Mouse (Mus musculus) heart, embryonic 14.5 days (tissue): ENCODE results near the gene Tbcb. TPM values are rescaled to one million over a fixed set of nuclear protein-coding genes. Genes with fewer than 3 reads are reported as not detected.

Experiments
- ATAC-seq: fragments of 200-750 bp; cut with Nextera tagmentation; 2 replicates; pipeline ENCODE4 v1.8.0; 2017; ENCODE audit warnings: low read depth, moderate TSS enrichment; ENCODE audit not compliant: insufficient number of reproducible peaks, insufficient read depth, low FRiP score
- H3K27ac ChIP-seq, 2 experiments: fragments of 200-500 bp in 1 of 2; fragments of 300-500 bp in 1 of 2; sonication (generic) in 1 of 2; replicated peaks in 1 of 2; 2 replicates each; pipeline ENCODE4 v1.5.1; 2012 to 2014; ENCODE audit warnings: low read depth in 2 of 2, low read length in 2 of 2, control low read depth in 1 of 2, mild to moderate bottlenecking in 1 of 2, mixed read lengths in 1 of 2; ENCODE audit not compliant: control insufficient read depth in 1 of 2, insufficient read depth in 1 of 2
- H3K27me3 ChIP-seq: fragments of 300-500 bp; sonication (generic); 2 replicates; pipeline ENCODE4 v1.6.1; 2014; ENCODE audit warnings: mild to moderate bottlenecking, low read length, control low read depth; ENCODE audit not compliant: control insufficient read depth, insufficient read depth
- H3K36me3 ChIP-seq: fragments of 300-500 bp; sonication (generic); 2 replicates; pipeline ENCODE4 v1.6.1; 2014; ENCODE audit warnings: mild to moderate bottlenecking, control low read depth, low read length, mixed read lengths; ENCODE audit not compliant: control insufficient read depth, insufficient read depth
- H3K4me1 ChIP-seq, 2 experiments: fragments of 200-500 bp in 1 of 2; fragments of 300-500 bp in 1 of 2; sonication (generic) in 1 of 2; 2 replicates each; pipeline ENCODE4 v1.6.1; 2012 to 2014; ENCODE audit warnings: low read length in 2 of 2, control low read depth in 1 of 2, mixed read lengths in 1 of 2; ENCODE audit not compliant: control insufficient read depth in 2 of 2, insufficient read depth in 2 of 2
- H3K4me2 ChIP-seq: fragments of 300-500 bp; sonication (generic); 2 replicates; pipeline ENCODE4 v1.6.1; 2014; ENCODE audit warnings: mild to moderate bottlenecking, low read length
- H3K4me3 ChIP-seq, 2 experiments: fragments of 200-500 bp in 1 of 2; fragments of 300-500 bp in 1 of 2; sonication (generic) in 1 of 2; 2 replicates each; pipeline ENCODE4 v1.5.1; 2012 to 2014; ENCODE audit warnings: low read length in 2 of 2, mild to moderate bottlenecking in 2 of 2, control low read depth in 1 of 2, low read depth in 1 of 2, moderate library complexity in 1 of 2; ENCODE audit not compliant: control insufficient read depth in 1 of 2, insufficient read depth in 1 of 2
- H3K9ac ChIP-seq: fragments of 300-500 bp; sonication (generic); 2 replicates; pipeline ENCODE4 v1.6.1; 2014; ENCODE audit warnings: mild to moderate bottlenecking, low read length
- H3K9me3 ChIP-seq: fragments of 300-500 bp; sonication (generic); 2 replicates; pipeline ENCODE4 v1.6.1; 2016; ENCODE audit warnings: low read length, control low read depth; ENCODE audit not compliant: control insufficient read depth
- WGBS: fragments of 180-500 bp; shearing (Covaris S2); extraction: QIAGEN DNeasy Blood & Tissue Kit; methylation state at CpG from one replicate; pipeline ENCODE4 v1.1.7; 2014; 5-methylcytosine and 5-hydroxymethylcytosine counted together
- polyA plus RNA-seq: library from polyadenylated mRNA; unstranded; fragments of >200 nt; fragmentation: Nextera tagmentation; extraction: Ambion mirVana; gene quantifications from 2 replicates; pipeline ENCODE4 v1.2.1, GENCODE M21; 2014

Gene Tbcb
- polyA plus RNA-seq, 1 experiment from 2014 or later, result 137 TPM

GRCm38 (mm10) chr7:30200200-30200599 lies 31.9 kb downstream of the Tbcb start:
- peaks cover 11 to 13% of the 10 kb centered on the region in 2 experiments; a peak in 3 of 4 replicates for H3K4me1 ChIP-seq
- no peak overlapping the region for H3K4me2 ChIP-seq
- no peaks in the 10 kb centered on the region for H3K9me3 ChIP-seq
- 76% methylated on average over 5 of the region's 5 CpGs for WGBS
- H3K9ac ChIP-seq, result no peak overlapping the region
- ATAC-seq, result no peak
- no peak overlapping the region for H3K4me3 ChIP-seq
- no peaks in the 10 kb centered on the region for H3K27me3 ChIP-seq
- no peaks in the 10 kb centered on the region for H3K36me3 ChIP-seq
- no peak overlapping the region for H3K27ac ChIP-seq

- Histone ChIP-seq H3K9ac (no peak overlapping the region), H3K4me2 (no peak overlapping the region), H3K27ac (no peak overlapping the region), H3K36me3 (no peaks in the 10 kb centered on the region), H3K27me3 (no peaks in the 10 kb centered on the region), H3K4me1 (peaks cover 9 to 11% of the 10 kb centered on the region in 2 experiments; a peak in 2 of 4 replicates), H3K4me3 (no peak overlapping the region), H3K9me3 (no peaks in the 10 kb centered on the region)
- ATAC-seq, result no peak
- WGBS, result 75% methylated on average over 18 of the region's 18 CpGs
Measured at GRCm38 (mm10) chr7:30199498-30200139, 32.5 kb downstream of the Tbcb start.

- WGBS, result 5% methylated on average over 8 of the region's 8 CpGs
- no peak for ATAC-seq
- H3K4me3 ChIP-seq, result no peak within 1 kb of the TSS
Measured at GRCm38 (mm10) chr7:30198481-30198971, 33.5 kb downstream of the Tbcb start, which contains the start of gene Capns1. Gene Capns1 (minus strand): TSS chr7:30198811.

DNA sequence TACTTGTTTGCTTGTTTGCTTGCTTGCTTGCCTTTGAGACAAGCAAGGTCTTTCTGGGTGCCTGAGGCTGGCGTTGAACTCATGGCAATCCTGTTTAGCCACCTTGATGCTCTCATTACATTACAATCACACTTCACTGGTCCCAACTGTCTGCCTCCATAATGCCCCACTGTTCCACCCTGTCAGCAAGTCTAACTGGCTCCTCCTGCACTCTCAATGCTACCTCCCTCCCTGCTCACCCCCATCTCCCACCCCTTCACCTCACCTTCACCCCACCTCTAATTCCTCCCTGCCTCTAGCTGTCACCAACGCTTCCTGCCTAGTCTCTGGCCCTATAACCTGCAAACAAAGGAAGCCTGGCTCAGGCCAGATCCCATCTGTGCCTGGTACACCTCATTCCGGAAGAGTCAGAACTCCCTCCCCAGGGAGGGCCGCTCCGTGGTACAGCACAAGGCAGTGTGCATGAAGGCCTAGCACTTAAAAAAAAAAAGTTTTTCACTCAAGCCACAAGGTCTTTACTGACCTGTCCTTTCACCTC lies 34.4 kb downstream of the Tbcb start:
- Histone ChIP-seq H3K36me3 (peaks cover 2% of the 10 kb centered on the region; the same call in 1 of the 2 replicates), H3K9me3 (no peaks in the 10 kb centered on the region), H3K27ac (no peak overlapping the region), H3K9ac (no peak overlapping the region), H3K4me3 (no peak overlapping the region), H3K4me2 (no peak overlapping the region), H3K27me3 (no peaks in the 10 kb centered on the region), H3K4me1 (peaks cover 12 to 15% of the 10 kb centered on the region in 2 experiments)
- no peak for ATAC-seq
- WGBS, result 56% methylated on average over 5 of the region's 5 CpGs

More at GRCm38 (mm10) chr7:30198481-30198971, 33.5 kb downstream of the Tbcb start, which contains the start of gene Capns1:
- H3K9me3 ChIP-seq, result no peaks in the 10 kb centered on the region
- peaks cover 7% of the 10 kb centered on the region in 2 experiments; a peak in 3 of 4 replicates for H3K4me1 ChIP-seq
- H3K9ac ChIP-seq, result no peak within 1 kb of the TSS; the same call in 1 of the 2 replicates
- H3K36me3 ChIP-seq, result no peaks in the 10 kb centered on the region
- peak within 1 kb of the TSS; percentile 35 for H3K4me2 ChIP-seq
- H3K27me3 ChIP-seq, result no peaks in the 10 kb centered on the region
- no peak within 1 kb of the TSS for H3K27ac ChIP-seq

- no peaks in the 10 kb centered on the region for H3K27me3 ChIP-seq
- H3K4me2 ChIP-seq, result no peak overlapping the region
- H3K9me3 ChIP-seq, result no peaks in the 10 kb centered on the region
- peaks cover 12 to 16% of the 10 kb centered on the region in 2 experiments for H3K4me1 ChIP-seq
- H3K27ac ChIP-seq, result no peak overlapping the region
- H3K4me3 ChIP-seq, result no peak overlapping the region
- no peak overlapping the region for H3K9ac ChIP-seq
- peaks cover 16% of the 10 kb centered on the region for H3K36me3 ChIP-seq
- no peak for ATAC-seq
- WGBS, result 65% methylated on average over 6 of the region's 6 CpGs
Measured at GRCm38 (mm10) chr7:30196171-30196570, 35.9 kb downstream of the Tbcb start.

- Histone ChIP-seq H3K27me3 (no peaks in the 10 kb centered on the region), H3K4me1 (peaks cover 12 to 16% of the 10 kb centered on the region in 2 experiments), H3K9me3 (no peaks in the 10 kb centered on the region), H3K4me3 (peak overlapping the region in 1 of 2 experiments; percentile 75; a peak in 1 of 4 replicates), H3K27ac (no peak overlapping the region), H3K9ac (no peak overlapping the region; the same call in 1 of the 2 replicates), H3K4me2 (peak overlapping the region; percentile 87), H3K36me3 (peaks cover 24% of the 10 kb centered on the region)
- no peak for ATAC-seq
- whole genome bisulfite sequencing, result 69% methylated on average over 6 of the region's 6 CpGs
Measured at GRCm38 (mm10) chr7:30195461-30195860, 36.6 kb downstream of the Tbcb start.

DNA sequence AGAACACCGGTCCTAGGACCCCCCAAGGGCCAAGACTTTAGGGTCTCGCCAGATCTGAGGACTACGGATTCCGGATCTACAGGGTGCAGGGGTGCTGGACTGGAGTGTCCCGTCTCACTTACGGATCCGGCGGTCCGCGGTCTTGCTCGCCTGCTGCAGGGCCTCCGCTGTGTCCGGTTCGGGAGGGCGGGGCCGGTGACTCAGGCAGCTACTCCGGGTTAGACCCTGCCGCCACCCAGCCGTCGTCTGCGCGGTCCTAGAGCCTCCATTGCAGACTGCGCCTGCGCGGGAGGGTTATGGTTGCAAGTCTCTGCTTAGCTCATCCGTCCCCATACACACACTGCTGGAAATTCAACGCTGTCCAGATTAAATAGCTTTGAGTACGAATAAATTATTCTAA lies 37.2 kb downstream of the Tbcb start:
- Histone ChIP-seq H3K4me1 (peaks cover 12 to 16% of the 10 kb centered on the region in 2 experiments), H3K36me3 (peaks cover 29% of the 10 kb centered on the region), H3K4me3 (peak overlapping the region; percentile 71 to 75), H3K9ac (peak overlapping the region; percentile 86), H3K27ac (peak overlapping the region; percentile 80 to 87), H3K9me3 (no peaks in the 10 kb centered on the region), H3K4me2 (peak overlapping the region; percentile 87), H3K27me3 (no peaks in the 10 kb centered on the region)
- ATAC-seq, result peak; percentile 88
- 0% methylated on average over 28 of the region's 28 CpGs for WGBS
